Mouse (Mus musculus): Measurements from ENCODE around the gene Klhl31. TPM values are rescaled to one million over a fixed set of nuclear protein-coding genes. Genes with fewer than 3 reads are reported as not detected.

Klhl31 gene
- polyA plus RNA-seq, 1 experiment from 2014 or later = 3.3 TPM

DNA sequence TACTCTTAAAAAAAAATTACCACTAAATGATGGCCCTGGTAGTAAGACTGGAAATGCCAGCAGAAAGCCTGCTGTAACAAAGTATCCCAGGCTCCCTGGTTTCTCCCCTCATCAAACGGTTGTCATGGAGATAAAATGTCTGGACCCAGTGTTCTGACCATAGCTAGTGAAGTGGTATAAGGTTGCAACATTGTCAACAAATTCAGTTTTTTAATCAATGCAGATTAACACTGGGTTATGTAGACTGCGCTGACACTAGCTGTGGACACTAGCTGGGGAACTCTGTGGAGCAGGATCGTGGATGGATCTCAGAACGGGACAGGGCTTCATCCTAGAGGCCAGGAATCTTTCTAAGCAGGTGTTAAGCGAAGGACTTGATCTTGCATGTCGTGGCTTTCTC lies 70.2 kb downstream of the Klhl31 start:
- Histone ChIP-seq H3K27me3 (no peaks in the 10 kb centered on the region), H3K9ac (replicated peaks) (no peak overlapping the region), H3K9me3 (no peaks in the 10 kb centered on the region), H3K4me3 (replicated peaks) (no peak overlapping the region), H3K4me2 (no peak overlapping the region), H3K4me1 (replicated peaks) (no peaks in the 10 kb centered on the region), H3K36me3 (no peaks in the 10 kb centered on the region), H3K27ac (no peak overlapping the region)
- no peak for ATAC-seq (ENCODE audit: insufficient number of reproducible peaks, insufficient read depth, low FRiP score, low TSS enrichment, low read depth)
- 79% methylated on average over 6 of the region's 6 CpGs for WGBS

DNA sequence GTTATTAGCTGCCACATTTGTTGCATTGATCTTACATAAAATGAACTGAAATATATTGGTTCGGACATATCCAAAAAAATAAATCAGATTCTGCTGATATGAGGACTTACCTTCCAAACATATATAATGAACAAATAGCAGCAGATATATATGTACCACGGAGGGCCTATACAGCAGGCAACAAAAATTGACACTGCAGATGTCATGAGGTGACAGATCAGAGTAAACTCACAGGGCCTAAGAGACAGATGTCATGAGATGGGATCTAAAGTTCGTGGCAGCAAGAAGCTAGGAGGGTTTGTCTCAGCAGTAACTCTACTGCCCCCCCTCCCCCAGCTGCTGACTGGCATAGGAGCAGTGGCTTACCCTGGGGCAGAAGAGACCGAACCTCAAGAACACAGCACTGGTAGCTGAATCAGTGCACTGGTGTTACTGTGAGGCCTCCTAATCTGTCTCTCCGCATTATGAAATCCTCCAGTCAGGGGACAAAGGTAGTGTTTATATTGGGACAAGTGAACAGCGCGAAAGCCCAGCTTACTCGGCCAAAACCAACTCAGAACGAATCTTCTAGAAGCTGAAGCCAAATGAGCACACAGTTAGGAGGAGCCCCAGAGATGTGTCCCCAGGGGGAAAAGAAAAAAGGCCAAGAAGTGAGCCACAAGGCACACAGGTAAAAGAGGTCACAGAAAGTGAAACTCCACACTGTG lies 71.3 kb downstream of the Klhl31 start:
- Histone ChIP-seq H3K9ac (replicated peaks) (no peak overlapping the region), H3K27ac (no peak overlapping the region), H3K4me1 (replicated peaks) (no peaks in the 10 kb centered on the region), H3K4me2 (no peak overlapping the region), H3K9me3 (no peaks in the 10 kb centered on the region), H3K27me3 (no peaks in the 10 kb centered on the region), H3K4me3 (replicated peaks) (no peak overlapping the region), H3K36me3 (no peaks in the 10 kb centered on the region)
- no peak for ATAC-seq (ENCODE audit: insufficient number of reproducible peaks, insufficient read depth, low FRiP score, low TSS enrichment, low read depth)
- 84% methylated on average over 9 of the region's 9 CpGs for WGBS

DNA sequence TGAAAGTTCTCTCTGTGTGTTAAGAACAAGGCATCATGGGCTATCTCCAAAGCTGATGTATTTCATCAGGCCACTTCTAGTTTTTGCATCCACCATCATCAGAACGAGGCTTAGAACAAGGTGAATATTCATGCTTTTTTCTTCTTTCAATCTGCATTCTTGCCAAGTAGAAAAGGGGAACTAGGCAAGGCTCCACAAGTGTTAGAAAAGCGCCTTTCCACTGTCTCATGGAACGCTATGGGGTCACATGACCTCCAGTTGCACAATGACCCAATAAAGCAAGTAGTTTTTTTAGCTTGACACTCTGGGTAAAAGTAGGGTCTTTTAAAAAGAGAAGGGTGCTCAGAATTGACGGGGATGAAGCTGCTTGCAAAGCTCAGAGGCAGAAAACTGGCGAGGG lies 72.7 kb downstream of the Klhl31 start:
- Histone ChIP-seq H3K4me2 (no peak overlapping the region), H3K36me3 (no peaks in the 10 kb centered on the region), H3K27ac (no peak overlapping the region), H3K4me1 (replicated peaks) (no peaks in the 10 kb centered on the region), H3K27me3 (no peaks in the 10 kb centered on the region), H3K9me3 (no peaks in the 10 kb centered on the region), H3K9ac (replicated peaks) (no peak overlapping the region), H3K4me3 (replicated peaks) (no peak overlapping the region)
- ATAC-seq (ENCODE audit: insufficient number of reproducible peaks, insufficient read depth, low FRiP score, low TSS enrichment, low read depth) = no peak
- 79% methylated on average over 5 of the region's 5 CpGs for WGBS

Other genes with a start within 250 kb of the Klhl31 start
- 11.4 and 13.2 TPM in 2 replicates for gene Lrrc1, start 91.6 kb upstream of the Klhl31 start, polyA plus RNA-seq (2016; fragmentation: Nextera tagmentation; extraction: Ambion mirVana)
- gene Gclc, start 118.0 kb downstream of the Klhl31 start, polyA plus RNA-seq (2016; fragmentation: Nextera tagmentation; extraction: Ambion mirVana) = 14.5 and 14.7 TPM in 2 replicates

Data from limb, embryonic 12.5 days (tissue).